Mouse (Mus musculus) left cerebral cortex, postnatal 10 days (tissue): ENCODE results near the gene Prkch. TPM values are rescaled to one million over a fixed set of nuclear protein-coding genes. Genes with fewer than 3 reads are reported as not detected.

Experiments
- DNase-seq, 2 experiments: peaks; one replicate each; pipeline ENCODE4 v3.0.0; 2021 to 2022; ENCODE audit warnings: low spot score in 2 of 2, mixed read lengths in 1 of 2; ENCODE audit errors: extremely low spot score in 1 of 2
- intact Hi-C: fragments of 180-260 bp; cut with DNase I; formaldehyde crosslinking; loops from one replicate; pipeline ENCODE4 v1.15.1; 2025
- total RNA-seq, 2 experiments: library from RNA; stranded (reverse); gene quantifications; 2 replicates each; pipeline ENCODE4 v1.2.3; 2021

Prkch gene
- total RNA-seq, 2 experiments from 2014 or later: 5.0 to 5.1 TPM

DNA sequence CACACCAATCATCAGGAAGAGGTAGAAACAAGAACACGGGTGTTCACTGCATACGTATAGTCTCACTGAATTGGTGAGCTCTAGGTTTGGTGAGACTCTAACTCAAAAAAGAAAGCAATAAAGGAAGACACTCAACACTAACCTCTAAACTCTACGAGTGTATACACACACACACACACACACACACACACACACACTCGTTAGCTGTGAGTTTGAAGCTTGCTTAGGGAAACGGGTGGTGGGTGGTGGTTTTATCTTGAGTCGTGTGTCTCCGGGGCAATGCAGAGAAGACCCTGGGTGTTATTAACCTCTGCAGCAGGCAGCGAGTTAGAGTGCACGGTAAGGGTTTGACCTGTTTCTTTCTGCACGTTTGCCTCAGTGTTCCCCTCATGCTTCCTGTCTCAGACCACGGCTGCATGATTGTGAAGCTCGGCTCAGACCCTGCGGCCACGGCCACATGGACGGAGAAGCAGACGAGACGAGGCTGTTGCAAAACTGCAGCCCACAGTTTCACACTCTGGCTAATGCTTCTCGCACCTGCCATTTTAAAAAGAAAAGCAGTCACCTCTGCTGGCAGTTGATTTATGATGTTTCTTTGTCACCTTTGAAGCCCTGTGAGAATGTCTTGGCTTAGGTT lies 72.1 kb downstream of the Prkch start:
- no peak for DNase-seq

DNA sequence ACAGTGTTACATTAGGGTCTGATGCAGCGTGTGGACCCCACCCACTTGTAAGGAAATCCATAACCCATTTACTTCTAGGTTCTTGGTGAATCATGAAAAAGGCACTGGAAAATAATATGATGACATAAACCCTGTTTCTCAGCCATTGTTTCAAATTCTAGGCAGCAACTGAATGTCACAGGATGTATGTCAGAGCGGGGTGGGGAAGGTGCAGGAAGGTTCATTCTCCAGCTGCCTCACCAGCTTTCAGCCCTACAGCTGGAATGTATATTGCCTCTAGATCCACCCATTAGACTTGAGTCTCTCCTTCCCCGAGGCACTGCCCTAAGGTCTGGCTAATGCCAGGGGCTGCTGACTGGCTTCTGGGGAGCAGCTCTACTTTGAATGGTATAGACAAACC lies 78.8 kb downstream of the Prkch start:
- no peak for DNase-seq
- intact Hi-C loops: no loop called here

More for the DNA sequence above, 72.1 kb downstream of the Prkch start:
- intact Hi-C loops: no loop called here

DNA sequence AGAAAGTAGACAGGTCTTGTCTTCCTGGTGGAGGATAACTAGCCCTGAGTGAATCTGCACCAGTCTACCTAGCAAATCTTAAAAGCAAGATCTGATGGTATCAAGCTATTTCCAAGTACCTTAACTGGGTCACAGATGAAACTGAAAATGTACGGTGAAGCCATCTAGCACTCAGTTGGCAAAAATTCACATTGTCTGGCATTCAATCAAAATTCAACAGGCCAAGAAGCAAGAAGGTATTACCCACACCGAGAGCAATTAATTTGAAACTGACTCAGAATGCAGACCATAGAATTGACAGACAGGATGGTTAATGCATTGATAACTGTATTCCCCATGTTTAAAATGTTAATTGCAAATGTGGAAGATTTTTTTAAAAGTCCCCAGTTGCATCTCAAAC lies 82.1 kb downstream of the Prkch start:
- intact Hi-C loops: no loop called here
- no peak for DNase-seq

- intact Hi-C loops: no loop called here
Measured at GRCm38 (mm10) chr12:73667607-73668006, 83.0 kb downstream of the Prkch start.

DNA sequence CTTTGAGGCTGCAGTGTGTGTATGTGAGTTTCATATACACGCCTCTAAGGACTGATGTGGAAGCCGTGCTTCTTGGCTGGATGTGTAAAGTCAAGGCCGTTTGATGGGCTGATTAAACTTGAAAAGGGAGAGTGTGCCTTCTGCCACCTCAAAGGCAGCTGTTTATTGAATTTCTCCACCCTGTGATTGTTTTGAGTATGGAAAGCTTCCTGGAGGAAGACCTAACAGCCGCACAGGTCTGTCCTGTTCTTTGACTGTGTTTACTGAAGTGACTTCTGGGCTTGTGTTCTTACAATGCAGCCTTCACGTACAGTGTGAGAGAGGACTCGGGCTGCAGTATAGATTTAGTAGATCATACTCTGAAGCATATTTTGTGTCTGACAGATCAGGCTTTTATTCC lies 86.1 kb downstream of the Prkch start:
- intact Hi-C loops: no loop called here
- DNase-seq: no peak

More at GRCm38 (mm10) chr12:73667607-73668006, 83.0 kb downstream of the Prkch start:
- no peak for DNase-seq

GRCm38 (mm10) chr12:73671540-73671939 lies 86.9 kb downstream of the Prkch start:
- intact Hi-C loops: no loop called here
- DNase-seq: peak in 1 of 2 experiments; percentile 62

- intact Hi-C loops: no loop called here
- DNase-seq: peak in 1 of 2 experiments; percentile 35
Measured at GRCm38 (mm10) chr12:73672007-73672406, 87.4 kb downstream of the Prkch start.

DNA sequence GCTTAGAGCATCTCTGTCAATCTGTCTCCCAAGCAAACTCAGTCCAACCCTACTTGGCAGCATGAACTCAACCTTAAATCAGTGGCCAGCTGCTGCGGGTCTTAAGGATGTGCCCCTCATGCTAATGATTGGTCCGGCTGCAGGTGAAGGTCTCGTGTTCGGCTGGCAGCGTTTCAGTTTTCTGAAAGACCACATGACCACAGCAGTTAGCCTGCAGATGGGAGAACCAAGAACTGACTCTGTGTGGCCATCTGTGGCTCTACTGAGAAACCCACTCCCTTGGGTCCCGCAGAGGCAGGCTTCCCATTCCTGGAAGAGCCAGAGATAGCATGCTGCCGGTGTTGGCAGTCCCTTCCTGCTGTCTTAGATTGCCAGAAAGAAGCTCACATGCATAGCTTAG lies 89.2 kb downstream of the Prkch start:
- intact Hi-C loops: no loop called here
- no peak for DNase-seq

GRCm38 (mm10) chr12:73675212-73675611 lies 90.6 kb downstream of the Prkch start:
- intact Hi-C loops: no loop called here
- DNase-seq: no peak

GRCm38 (mm10) chr12:73679400-73679801 lies 94.8 kb downstream of the Prkch start:
- peak in 1 of 2 experiments; percentile 41 for DNase-seq
- intact Hi-C loops: no loop called here

- no peak for DNase-seq
- intact Hi-C loops: no loop called here
Measured at GRCm38 (mm10) chr12:73682921-73683346, 98.3 kb downstream of the Prkch start.

DNA sequence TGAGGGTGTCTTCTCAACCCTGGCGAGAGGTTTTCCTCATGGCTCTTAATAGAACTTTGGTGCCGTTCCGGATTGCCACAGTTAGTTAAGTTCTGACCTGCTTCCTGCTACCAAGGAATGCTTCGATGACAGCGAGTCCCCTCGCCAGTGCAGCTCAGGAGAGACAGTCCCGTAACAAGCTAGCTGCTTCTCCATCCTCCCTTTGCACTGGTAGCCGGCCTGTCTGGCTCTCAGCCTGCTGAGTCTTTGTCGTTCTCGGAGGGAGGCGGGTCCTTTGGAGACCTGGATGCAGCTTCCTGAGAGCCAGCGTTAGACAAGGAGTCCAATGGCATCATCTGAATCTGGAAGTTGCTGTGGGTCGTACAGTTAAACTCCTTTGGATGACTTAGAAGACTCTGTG lies 101.3 kb downstream of the Prkch start:
- DNase-seq: no peak
- intact Hi-C loops: no loop called here

GRCm38 (mm10) chr12:73686456-73686855 lies 101.9 kb downstream of the Prkch start:
- intact Hi-C loops: no loop called here
- DNase-seq: no peak

- intact Hi-C loops: no loop called here
- DNase-seq: peak in 1 of 2 experiments; percentile 81
Measured at GRCm38 (mm10) chr12:73687077-73688035, 102.8 kb downstream of the Prkch start.

GRCm38 (mm10) chr12:73692321-73692720 lies 107.7 kb downstream of the Prkch start:
- DNase-seq: peak in 1 of 2 experiments; percentile 40
- intact Hi-C loops: no loop called here

DNA sequence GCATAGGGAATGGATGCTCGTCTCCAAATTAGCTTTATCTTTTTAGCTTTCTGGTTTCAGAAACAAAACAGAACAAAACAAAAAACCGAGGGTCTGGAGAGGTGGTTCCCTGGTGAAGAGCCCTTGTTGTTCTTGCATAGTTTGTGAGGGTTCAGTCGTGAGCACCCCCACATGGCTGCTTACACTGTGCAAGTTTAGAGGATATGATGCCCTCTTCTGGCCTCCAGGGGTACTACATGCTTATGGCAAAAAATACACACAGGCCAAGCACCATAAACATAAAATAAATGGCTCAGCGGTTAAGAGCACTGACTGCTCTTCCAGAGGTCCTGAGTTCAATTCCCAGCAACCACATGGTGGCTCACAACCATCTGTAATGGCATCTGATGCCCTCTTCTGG lies 108.8 kb downstream of the Prkch start:
- intact Hi-C loops: loop anchor here (1.0 kb wide), 1 partner anchor 129 kb away; no protein-coding TSS in a partner anchor

GRCm38 (mm10) chr12:73694690-73695089 lies 110.1 kb downstream of the Prkch start:
- intact Hi-C loops: no loop called here
- DNase-seq: no peak

More for the DNA sequence above, 108.8 kb downstream of the Prkch start:
- DNase-seq: peak; percentile 63 to 69

- intact Hi-C loops: no loop called here
- no peak for DNase-seq
Measured at GRCm38 (mm10) chr12:73695110-73695509, 110.5 kb downstream of the Prkch start.

GRCm38 (mm10) chr12:73696084-73696483 lies 111.5 kb downstream of the Prkch start:
- intact Hi-C loops: no loop called here

GRCm38 (mm10) chr12:73696946-73697345 lies 112.3 kb downstream of the Prkch start:
- intact Hi-C loops: no loop called here
- no peak for DNase-seq

More at GRCm38 (mm10) chr12:73696084-73696483, 111.5 kb downstream of the Prkch start:
- DNase-seq: no peak
